Mouse (Mus musculus) hindbrain, embryonic 11.5 days (tissue): ENCODE data around the gene Fam53b. TPM values are rescaled to one million over a fixed set of nuclear protein-coding genes. Genes with fewer than 3 reads are reported as not detected.

Experiments
- ATAC-seq: fragments of 200-750 bp; cut with Nextera tagmentation; 2 replicates; pipeline ENCODE4 v1.8.0; 2017; ENCODE audit warnings: mild to moderate bottlenecking, moderate TSS enrichment, moderate library complexity; ENCODE audit not compliant: low FRiP score
- DNase-seq: peaks from one replicate; pipeline ENCODE4 v3.0.0-alpha.2; 2015; ENCODE audit warnings: low spot score
- H3K27ac ChIP-seq: fragments of 300-500 bp; sonication (generic); 2 replicates; pipeline ENCODE4 v1.5.1; 2014; ENCODE audit warnings: mild to moderate bottlenecking, low read depth, low read length
- H3K27me3 ChIP-seq: fragments of 300-500 bp; sonication (generic); 2 replicates; pipeline ENCODE4 v1.6.1; 2014; ENCODE audit warnings: mild to moderate bottlenecking, low read length, moderate library complexity, mixed read lengths; ENCODE audit not compliant: control insufficient read depth, insufficient read depth
- H3K36me3 ChIP-seq: fragments of 300-500 bp; sonication (generic); 2 replicates; pipeline ENCODE4 v1.6.1; 2014; ENCODE audit warnings: mild to moderate bottlenecking, low read length, moderate library complexity, mixed read lengths; ENCODE audit not compliant: control insufficient read depth, insufficient read depth
- H3K4me1 ChIP-seq: fragments of 300-500 bp; sonication (generic); replicated peaks from 2 replicates; pipeline ENCODE4 v1.6.1; 2014; ENCODE audit warnings: low read length, mixed read lengths; ENCODE audit not compliant: control insufficient read depth, insufficient read depth
- H3K4me2 ChIP-seq: fragments of 300-500 bp; sonication (generic); replicated peaks from 2 replicates; pipeline ENCODE4 v1.6.1; 2014; ENCODE audit warnings: mild to moderate bottlenecking, low read depth, low read length
- H3K4me3 ChIP-seq: fragments of 300-500 bp; sonication (generic); 2 replicates; pipeline ENCODE4 v1.5.1; 2014; ENCODE audit warnings: low read depth, low read length
- H3K9ac ChIP-seq: fragments of 300-500 bp; sonication (generic); 2 replicates; pipeline ENCODE4 v1.6.1; 2014; ENCODE audit warnings: low read depth, low read length
- H3K9me3 ChIP-seq: fragments of 300-500 bp; sonication (generic); 2 replicates; pipeline ENCODE4 v1.6.1; 2016; ENCODE audit warnings: low read length; ENCODE audit not compliant: control insufficient read depth
- WGBS: fragments of 180-500 bp; shearing (Covaris S2); extraction: QIAGEN DNeasy Blood & Tissue Kit; methylation state at CpG from one replicate; pipeline ENCODE4 v1.1.7; 2014; 5-methylcytosine and 5-hydroxymethylcytosine counted together
- polyA plus RNA-seq: library from polyadenylated mRNA; unstranded; fragments of >200 nt; fragmentation: Nextera tagmentation; extraction: Ambion mirVana; gene quantifications from 2 replicates; pipeline ENCODE4 v1.2.1, GENCODE M21; 2014

The Fam53b gene
- polyA plus RNA-seq, 1 experiment from 2014 or later, result 16.9 TPM

- ATAC-seq, result no peak
- no peaks in the 10 kb centered on the region for H3K27me3 ChIP-seq
- no peaks in the 10 kb centered on the region for H3K36me3 ChIP-seq
These were observed 52.3 kb downstream of the Fam53b start for GRCm38 (mm10) chr7:132761409-132761808.

GRCm38 (mm10) chr7:132760589-132761180 lies 53.0 kb downstream of the Fam53b start:
- H3K36me3 ChIP-seq, result no peaks in the 10 kb centered on the region
- H3K27ac ChIP-seq, result no peak overlapping the region
- 95% methylated on average over 6 of the region's 6 CpGs for WGBS
- DNase-seq (no peak), ATAC-seq (no peak)
- no peak overlapping the region for H3K4me3 ChIP-seq
- no peaks in the 10 kb centered on the region for H3K9me3 ChIP-seq
- no peak overlapping the region for H3K4me2 ChIP-seq
- H3K27me3 ChIP-seq, result no peaks in the 10 kb centered on the region
- no peaks in the 10 kb centered on the region for H3K4me1 ChIP-seq
- H3K9ac ChIP-seq, result no peak overlapping the region

More at GRCm38 (mm10) chr7:132761409-132761808, 52.3 kb downstream of the Fam53b start:
- no peak overlapping the region for H3K9ac ChIP-seq
- no peak overlapping the region for H3K4me2 ChIP-seq
- H3K9me3 ChIP-seq, result no peaks in the 10 kb centered on the region
- H3K4me1 ChIP-seq, result no peaks in the 10 kb centered on the region
- no peak for DNase-seq
- no peak overlapping the region for H3K27ac ChIP-seq
- no peak overlapping the region for H3K4me3 ChIP-seq
- 93% methylated on average over 2 of the region's 2 CpGs for WGBS

- Histone ChIP-seq H3K4me1 (no peaks in the 10 kb centered on the region), H3K27ac (0 out of 2 replicates have a peak overlapping the region, but pooled peaks have one; percentile 6), H3K4me2 (no peak overlapping the region), H3K9ac (no peak overlapping the region), H3K36me3 (no peaks in the 10 kb centered on the region), H3K27me3 (no peaks in the 10 kb centered on the region), H3K4me3 (no peak overlapping the region), H3K9me3 (no peaks in the 10 kb centered on the region)
- no peak for DNase-seq
- 79% methylated on average over 6 of the region's 6 CpGs for WGBS
- no peak for ATAC-seq
These were observed 53.8 kb downstream of the Fam53b start for GRCm38 (mm10) chr7:132759926-132760325.

- no peak for ATAC-seq
- Histone ChIP-seq H3K36me3 (no peaks in the 10 kb centered on the region), H3K27ac (no peak overlapping the region)
These were observed 54.2 kb downstream of the Fam53b start for GRCm38 (mm10) chr7:132759405-132759891.

GRCm38 (mm10) chr7:132758875-132759274 lies 54.8 kb downstream of the Fam53b start:
- no peaks in the 10 kb centered on the region for H3K9me3 ChIP-seq
- DNase-seq (no peak), ATAC-seq (no peak)
- no peak overlapping the region for H3K9ac ChIP-seq
- WGBS, result 82% methylated on average over 5 of the region's 5 CpGs
- no peak overlapping the region for H3K4me3 ChIP-seq
- no peaks in the 10 kb centered on the region for H3K36me3 ChIP-seq
- peaks cover 10% of the 10 kb centered on the region for H3K4me1 ChIP-seq
- H3K27me3 ChIP-seq, result no peaks in the 10 kb centered on the region
- H3K4me2 ChIP-seq, result no peak overlapping the region
- no peak overlapping the region for H3K27ac ChIP-seq

More at GRCm38 (mm10) chr7:132759405-132759891, 54.2 kb downstream of the Fam53b start:
- no peak for DNase-seq
- Histone ChIP-seq H3K4me3 (no peak overlapping the region), H3K4me1 (peaks cover 5% of the 10 kb centered on the region; the same call in 1 of the 2 replicates), H3K9ac (no peak overlapping the region), H3K27me3 (no peaks in the 10 kb centered on the region), H3K9me3 (no peaks in the 10 kb centered on the region), H3K4me2 (no peak overlapping the region)
- WGBS, result 94% methylated on average over 22 of the region's 22 CpGs

- peaks cover 11% of the 10 kb centered on the region for H3K4me1 ChIP-seq
- H3K9me3 ChIP-seq, result no peaks in the 10 kb centered on the region
- ATAC-seq (no peak), DNase-seq (no peak)
- H3K4me3 ChIP-seq, result no peak overlapping the region
- H3K27me3 ChIP-seq, result no peaks in the 10 kb centered on the region
- no peak overlapping the region for H3K4me2 ChIP-seq
- H3K9ac ChIP-seq, result no peak overlapping the region
- no peaks in the 10 kb centered on the region for H3K36me3 ChIP-seq
- H3K27ac ChIP-seq, result no peak overlapping the region
- 94% methylated on average over 5 of the region's 5 CpGs for WGBS
These were observed 57.4 kb downstream of the Fam53b start for GRCm38 (mm10) chr7:132756325-132756724.

- Histone ChIP-seq H3K27me3 (no peaks in the 10 kb centered on the region), H3K27ac (peak overlapping the region; percentile 70), H3K4me3 (no peak overlapping the region), H3K9me3 (no peaks in the 10 kb centered on the region), H3K4me2 (no peak overlapping the region), H3K9ac (no peak overlapping the region), H3K36me3 (no peaks in the 10 kb centered on the region), H3K4me1 (peaks cover 11% of the 10 kb centered on the region)
- WGBS, result 59% methylated on average over 3 of the region's 3 CpGs
- DNase-seq (peak; percentile 12), ATAC-seq (no peak; the same call in 1 of the 2 replicates)
These were observed 59.3 kb downstream of the Fam53b start for GRCm38 (mm10) chr7:132754389-132754750.

- peak overlapping the region; percentile 70 for H3K27ac ChIP-seq
- WGBS, result 51% methylated on average over 4 of the region's 4 CpGs
- H3K36me3 ChIP-seq, result no peaks in the 10 kb centered on the region
- no peak overlapping the region for H3K4me3 ChIP-seq
- H3K9me3 ChIP-seq, result no peaks in the 10 kb centered on the region
- H3K27me3 ChIP-seq, result no peaks in the 10 kb centered on the region
- DNase-seq (peak; percentile 31), ATAC-seq (peak; percentile 33; the same call in 1 of the 2 replicates)
- H3K4me1 ChIP-seq, result peaks cover 11% of the 10 kb centered on the region
- no peak overlapping the region for H3K4me2 ChIP-seq
- no peak overlapping the region for H3K9ac ChIP-seq
These were observed 59.9 kb downstream of the Fam53b start for GRCm38 (mm10) chr7:132753518-132754388.
